Comparison of ENCODE assay signal across 8 mouse cellular contexts in genomic region chr2:18689064-18689921, GRCm38 (mm10). TPM values are rescaled to one million over a fixed set of nuclear protein-coding genes. Genes with fewer than 3 reads are reported as not detected.
DNase-seq lines count a peak whose midpoint lies in the region; ATAC-seq lines count a peak whose summit lies in the region.

No protein-coding gene starts in this region.

- ATAC-seq in granulocyte monocyte progenitor cell, adult 5-6 weeks (replicated peaks; ENCODE audit: poor library complexity, severe bottlenecking) = peak; percentile 47
- peak; percentile 50; the same call in 1 of the 2 replicates for ATAC-seq in liver, embryonic 12.5 days
- peak; percentile 21 for ATAC-seq in monocyte, adult 5-6 weeks (replicated peaks; ENCODE audit: insufficient number of reproducible peaks, low FRiP score, low TSS enrichment, poor library complexity, severe bottlenecking)

- H3K4me1 ChIP-seq in liver, embryonic 12.5 days = peaks cover 25% of the 10 kb centered on the region

- H3K27ac ChIP-seq in liver, embryonic 12.5 days = no peak overlapping the region

- H3K4me3 ChIP-seq in liver, embryonic 12.5 days = peak overlapping the region; percentile 47

- H3K27me3 ChIP-seq in liver, embryonic 12.5 days (replicated peaks) = peaks cover 77% of the 10 kb centered on the region

- peak overlapping the region; percentile 28; the same call in 1 of the 2 replicates for H3K9ac ChIP-seq in liver, embryonic 12.5 days

- 2% methylated on average over 51 of the region's 51 CpGs for WGBS in liver, embryonic 12.5 days (ENCODE audit: insufficient replicate concordance)

- peaks cover under 1% of the 10 kb centered on the region; the same call in 1 of the 2 replicates for H3K36me3 ChIP-seq in liver, embryonic 12.5 days

- H3K4me2 ChIP-seq in liver, embryonic 12.5 days = peak overlapping the region; percentile 68

- H3K9me3 ChIP-seq in liver, embryonic 12.5 days (replicated peaks) = no peaks in the 10 kb centered on the region

- DNase-seq in spleen, adult 12 weeks (ENCODE audit: low spot score) = peak; percentile 19
- no peak for DNase-seq in spleen, postnatal 14 days (ENCODE audit: low spot score in 2 of 2)
- peak; percentile 49 for DNase-seq in cerebellum, adult 9-10 months
- DNase-seq in kidney, adult 11 months = peak; percentile 43
- peak; percentile 34 to 39 for DNase-seq in thymus, postnatal 36 days

RNA-seq across cellular contexts. Expression of gene Spag6, which starts 4.5 kb away (rescaled TPM):
- total RNA-seq in granulocyte monocyte progenitor cell, adult 5-6 weeks (2014; fragmentation: Nextera tagmentation) = not detected in 2 replicates
- not detected in 2 replicates for total RNA-seq in granulocyte monocyte progenitor cell, adult 5-6 weeks (2017)
- polyA plus RNA-seq in liver, embryonic 12.5 days (2016; fragmentation: Nextera tagmentation; extraction: Ambion mirVana) = not detected in 2 replicates
- total RNA-seq in monocyte, adult 5-6 weeks (2017) = 1.6 TPM in 1 of 3 replicates, not detected in the others

RNA-seq across cellular contexts. Expression of gene Bmi1, which starts 12.5 kb away (rescaled TPM):
- total RNA-seq in granulocyte monocyte progenitor cell, adult 5-6 weeks (2014; fragmentation: Nextera tagmentation) = 31.9 and 32.1 TPM in 2 replicates
- total RNA-seq in granulocyte monocyte progenitor cell, adult 5-6 weeks (2017) = 26.6 and 41.9 TPM in 2 replicates
- 9.5 and 9.7 TPM in 2 replicates for polyA plus RNA-seq in liver, embryonic 12.5 days (2016; fragmentation: Nextera tagmentation; extraction: Ambion mirVana)
- 34.3 to 41.0 TPM (median 36.4 TPM) in 3 replicates for total RNA-seq in monocyte, adult 5-6 weeks (2017)

RNA-seq across cellular contexts. Expression of gene Commd3, which starts 17.1 kb away (rescaled TPM):
- 107 and 136 TPM in 2 replicates for total RNA-seq in granulocyte monocyte progenitor cell, adult 5-6 weeks (2014; fragmentation: Nextera tagmentation)
- 205 and 217 TPM in 2 replicates for total RNA-seq in granulocyte monocyte progenitor cell, adult 5-6 weeks (2017)
- polyA plus RNA-seq in liver, embryonic 12.5 days (2016; fragmentation: Nextera tagmentation; extraction: Ambion mirVana) = 102 TPM in 2 replicates
- total RNA-seq in monocyte, adult 5-6 weeks (2017) = 140 to 146 TPM (median 144 TPM) in 3 replicates

Comparison
In these comparisons a context has a peak if more than half of its experiments do, and no peak if none do; other contexts are left out.
1. DNase-seq: peak in spleen, adult 12 weeks (single experiment), cerebellum, adult 9-10 months (single experiment), kidney, adult 11 months (single experiment) and thymus, postnatal 36 days (2 of 2); none in spleen, postnatal 14 days (0 of 2).
2. Peak in every context shown above with its lines, with median percentiles within 50 percentile points of each other: ATAC-seq.